Comparison of ENCODE assay signal across 16 mouse cellular contexts in the genomic region with DNA sequence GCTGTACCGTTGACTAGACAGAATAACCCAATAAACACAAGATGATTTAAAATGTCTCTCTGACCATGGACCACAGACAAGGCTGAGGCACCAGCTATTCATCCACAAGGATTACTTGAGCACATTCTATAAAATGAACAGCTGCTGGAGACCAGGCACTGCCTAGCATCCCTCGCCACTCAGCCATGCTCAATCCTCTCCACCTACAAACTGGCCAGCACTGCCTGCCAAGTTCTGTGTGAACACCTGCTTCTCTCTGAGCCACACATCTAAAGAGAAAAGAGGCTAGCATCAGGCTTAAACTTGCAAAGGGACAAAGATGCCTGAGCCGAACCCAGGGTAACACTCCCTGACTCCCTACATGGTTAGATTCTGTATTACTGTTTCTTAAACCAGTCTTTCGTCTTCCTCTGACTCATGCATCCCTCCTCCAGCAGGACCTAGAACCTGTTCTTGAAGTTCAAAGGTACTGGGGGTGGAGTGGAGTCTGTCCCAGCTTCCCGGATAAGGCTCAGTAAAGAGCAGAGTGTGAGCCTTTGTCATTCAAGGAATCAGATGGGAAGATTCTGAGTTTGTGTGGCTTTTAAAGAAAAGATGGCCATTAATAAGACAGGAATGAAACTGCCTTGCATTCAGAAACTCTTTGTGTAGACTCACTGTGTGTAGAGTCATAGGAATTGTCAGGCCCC. TPM values are rescaled to one million over a fixed set of nuclear protein-coding genes. Genes with fewer than 3 reads are reported as not detected.
DNase-seq lines count a peak whose midpoint lies in the region; ATAC-seq lines count a peak whose summit lies in the region.
"Had no signal": no experiment of that assay in that cellular context is flagged by ENCODE, and none has a peak within 500 bp of the region (broad histone marks: within the 10 kb centered on the region; RNA-seq: fewer than 3 reads in every experiment).

No protein-coding gene starts in this region.

- H3K9me3 ChIP-seq in hindbrain, embryonic 15.5 days: no peaks in the 10 kb centered on the region
- H3K9me3 ChIP-seq in hindbrain, embryonic 13.5 days: no peaks in the 10 kb centered on the region
- no peaks in the 10 kb centered on the region for H3K9me3 ChIP-seq in intestine, embryonic 16.5 days (ENCODE audit: control insufficient read depth, low read length)
- H3K9me3 ChIP-seq in stomach, embryonic 16.5 days (replicated peaks; ENCODE audit: control insufficient read depth, low read length): no peaks in the 10 kb centered on the region
- H3K9me3 ChIP-seq: embryonic facial prominence, embryonic 13.5 days; limb, embryonic 15.5 days; neural tube, embryonic 15.5 days had no signal

- ATAC-seq in hindbrain, embryonic 15.5 days (ENCODE audit: low FRiP score, low read depth): peak; percentile 49
- no peak for ATAC-seq in hindbrain, embryonic 13.5 days (ENCODE audit: low FRiP score)
- peak; percentile 77 for ATAC-seq in intestine, embryonic 16.5 days
- ATAC-seq in stomach, embryonic 16.5 days (ENCODE audit: insufficient read depth, low FRiP score): peak; percentile 31
- ATAC-seq: inflammation-experienced regulatory T-cells, adult 6 months; Patski had no signal

- H3K4me1 ChIP-seq in hindbrain, embryonic 15.5 days (replicated peaks): peaks cover 5% of the 10 kb centered on the region
- peaks cover 18% of the 10 kb centered on the region for H3K4me1 ChIP-seq in hindbrain, embryonic 13.5 days (replicated peaks)
- peaks cover 5% of the 10 kb centered on the region for H3K4me1 ChIP-seq in intestine, embryonic 16.5 days (ENCODE audit: control insufficient read depth, insufficient read depth, low read length)
- peaks cover 25% of the 10 kb centered on the region for H3K4me1 ChIP-seq in stomach, embryonic 16.5 days (ENCODE audit: control insufficient read depth, insufficient read depth, low read length)

- H3K36me3 ChIP-seq in hindbrain, embryonic 15.5 days: no peaks in the 10 kb centered on the region
- H3K36me3 ChIP-seq in hindbrain, embryonic 13.5 days: no peaks in the 10 kb centered on the region
- no peaks in the 10 kb centered on the region for H3K36me3 ChIP-seq in intestine, embryonic 16.5 days (ENCODE audit: control insufficient read depth, insufficient read depth, low read length)
- H3K36me3 ChIP-seq in stomach, embryonic 16.5 days (ENCODE audit: control insufficient read depth, insufficient read depth, low read length): no peaks in the 10 kb centered on the region
- H3K36me3 ChIP-seq: embryonic facial prominence, embryonic 13.5 days; limb, embryonic 15.5 days; neural tube, embryonic 15.5 days had no signal

- no peaks in the 10 kb centered on the region for H3K27me3 ChIP-seq in hindbrain, embryonic 15.5 days
- no peaks in the 10 kb centered on the region for H3K27me3 ChIP-seq in hindbrain, embryonic 13.5 days
- no peaks in the 10 kb centered on the region for H3K27me3 ChIP-seq in intestine, embryonic 16.5 days (replicated peaks; ENCODE audit: control insufficient read depth, insufficient read depth, low read length)
- H3K27me3 ChIP-seq in stomach, embryonic 16.5 days (ENCODE audit: control insufficient read depth, insufficient read depth, low read length): no peaks in the 10 kb centered on the region
- H3K27me3 ChIP-seq: embryonic facial prominence, embryonic 13.5 days; limb, embryonic 15.5 days; neural tube, embryonic 15.5 days; Patski had no signal

- H3K27ac ChIP-seq in hindbrain, embryonic 15.5 days (replicated peaks): no peak overlapping the region
- no peak overlapping the region for H3K27ac ChIP-seq in hindbrain, embryonic 13.5 days
- no peak overlapping the region for H3K27ac ChIP-seq in intestine, embryonic 16.5 days (ENCODE audit: low read length)
- peak overlapping the region; percentile 74 for H3K27ac ChIP-seq in stomach, embryonic 16.5 days (ENCODE audit: low read length)
- H3K27ac ChIP-seq: embryonic facial prominence, embryonic 13.5 days; limb, embryonic 15.5 days; neural tube, embryonic 15.5 days had no signal

- peak; percentile 63 for DNase-seq in right cerebral cortex, adult 18-20 months
- DNase-seq in right cerebral cortex, postnatal 14 days: no peak
- no peak for DNase-seq in thymus, postnatal 4 days
- no peak for DNase-seq in gastrocnemius, postnatal 25 days
- DNase-seq: cerebellum, adult 9-10 months; kidney, postnatal 10 days; lung, adult 18-20 months had no signal

- WGBS in hindbrain, embryonic 15.5 days: 79% methylated on average over 5 of the region's 5 CpGs
- 83% methylated on average over 5 of the region's 5 CpGs for WGBS in hindbrain, embryonic 13.5 days
- WGBS in intestine, embryonic 16.5 days: 67% methylated on average over 5 of the region's 5 CpGs
- 69% methylated on average over 5 of the region's 5 CpGs for WGBS in stomach, embryonic 16.5 days

- H3K4me3 ChIP-seq in hindbrain, embryonic 15.5 days: no peak overlapping the region
- no peak overlapping the region for H3K4me3 ChIP-seq in hindbrain, embryonic 13.5 days
- no peak overlapping the region for H3K4me3 ChIP-seq in intestine, embryonic 16.5 days (ENCODE audit: low read length)
- H3K4me3 ChIP-seq in stomach, embryonic 16.5 days (replicated peaks; ENCODE audit: low read length): no peak overlapping the region
- H3K4me3 ChIP-seq: embryonic facial prominence, embryonic 13.5 days; limb, embryonic 15.5 days; neural tube, embryonic 15.5 days had no signal

- no peak overlapping the region for H3K4me2 ChIP-seq in hindbrain, embryonic 15.5 days
- H3K4me2 ChIP-seq in hindbrain, embryonic 13.5 days: no peak overlapping the region
- no peak overlapping the region for H3K4me2 ChIP-seq in intestine, embryonic 16.5 days (ENCODE audit: low read depth, low read length)
- no peak overlapping the region for H3K4me2 ChIP-seq in stomach, embryonic 16.5 days (ENCODE audit: low read depth, low read length)
- H3K4me2 ChIP-seq: embryonic facial prominence, embryonic 13.5 days; limb, embryonic 15.5 days; neural tube, embryonic 15.5 days had no signal

- no peak overlapping the region for H3K9ac ChIP-seq in hindbrain, embryonic 15.5 days
- no peak overlapping the region for H3K9ac ChIP-seq in hindbrain, embryonic 13.5 days
- no peak overlapping the region for H3K9ac ChIP-seq in intestine, embryonic 16.5 days (ENCODE audit: low read depth, low read length)
- H3K9ac ChIP-seq in stomach, embryonic 16.5 days (ENCODE audit: low read length): no peak overlapping the region
- H3K9ac ChIP-seq: embryonic facial prominence, embryonic 13.5 days; limb, embryonic 15.5 days; neural tube, embryonic 15.5 days had no signal

RNA-seq across cellular contexts. Expression of a gene that starts 14.2 kb away (rescaled TPM):
- 2.4 and 2.7 TPM in 2 replicates for polyA plus RNA-seq in hindbrain, embryonic 15.5 days (2015; fragmentation: Nextera tagmentation; extraction: Ambion mirVana)
- 2.1 and 2.4 TPM in 2 replicates for polyA plus RNA-seq in hindbrain, embryonic 13.5 days (2015; fragmentation: Nextera tagmentation; extraction: Ambion mirVana)
- 3.0 and 3.2 TPM in 2 replicates for polyA plus RNA-seq in intestine, embryonic 16.5 days (2015; fragmentation: Nextera tagmentation; extraction: Ambion mirVana)
- 4.6 and 4.9 TPM in 2 replicates for polyA plus RNA-seq in stomach, embryonic 16.5 days (2015; fragmentation: Nextera tagmentation; extraction: Ambion mirVana)
- total RNA-seq in gastrocnemius, postnatal 25 days (2021): 10 to 100 TPM; 14.9 to 17.0 TPM
